Mouse (Mus musculus) midbrain, postnatal 0 days (tissue): ENCODE measurements around the gene Rnf41. TPM values are rescaled to one million over a fixed set of nuclear protein-coding genes. Genes with fewer than 3 reads are reported as not detected.

Experiments used
- ATAC-seq: fragments of 200-750 bp; cut with Nextera tagmentation; 2 replicates; pipeline ENCODE4 v1.8.0; 2017; ENCODE audit warnings: moderate number of reproducible peaks, mild to moderate bottlenecking, moderate TSS enrichment, moderate library complexity; ENCODE audit not compliant: low FRiP score
- DNase-seq: peaks from one replicate; pipeline ENCODE4 v3.0.0-alpha.2; 2015; ENCODE audit warnings: low spot score
- H3K27ac ChIP-seq: fragments of 300-500 bp; sonication (generic); 2 replicates; pipeline ENCODE4 v1.5.1; 2014; ENCODE audit warnings: low read depth, mild to moderate bottlenecking, low read length, mixed read lengths
- H3K27me3 ChIP-seq: fragments of 300-500 bp; sonication (generic); 2 replicates; pipeline ENCODE4 v1.6.1; 2014; ENCODE audit warnings: low read length, control low read depth, mixed read lengths; ENCODE audit not compliant: insufficient read depth
- H3K36me3 ChIP-seq: fragments of 300-500 bp; sonication (generic); 2 replicates; pipeline ENCODE4 v1.6.1; 2014; ENCODE audit warnings: low read length, control low read depth, mixed read lengths; ENCODE audit not compliant: insufficient read depth
- H3K4me1 ChIP-seq: fragments of 300-500 bp; sonication (generic); 2 replicates; pipeline ENCODE4 v1.6.1; 2014; ENCODE audit warnings: mild to moderate bottlenecking, control low read depth, antibody characterized with exemption, low read length, mixed read lengths; ENCODE audit not compliant: insufficient read depth
- H3K4me2 ChIP-seq: fragments of 300-500 bp; sonication (generic); 2 replicates; pipeline ENCODE4 v1.6.1; 2014; ENCODE audit warnings: low read depth, mild to moderate bottlenecking, low read length, mixed read lengths; ENCODE audit not compliant: poor library complexity, severe bottlenecking
- H3K4me3 ChIP-seq: fragments of 300-500 bp; sonication (generic); 2 replicates; pipeline ENCODE4 v1.5.1; 2014; ENCODE audit warnings: low read depth, mild to moderate bottlenecking, low read length, moderate library complexity
- H3K9ac ChIP-seq: fragments of 300-500 bp; sonication (generic); replicated peaks from 2 replicates; pipeline ENCODE4 v1.6.1; 2014; ENCODE audit warnings: mild to moderate bottlenecking, low read length, moderate library complexity, mixed read lengths; ENCODE audit not compliant: poor library complexity, severe bottlenecking
- H3K9me3 ChIP-seq: fragments of 300-500 bp; sonication (generic); 2 replicates; pipeline ENCODE4 v1.6.1; 2016; ENCODE audit warnings: low read length, control low read depth
- CTCF ChIP-seq: IDR thresholded peaks from 2 replicates; pipeline ENCODE4 v1.5.1; 2016; ENCODE audit warnings: antibody characterized with exemption, mild to moderate bottlenecking
- WGBS: fragments of 180-500 bp; shearing (Covaris S2); extraction: QIAGEN DNeasy Blood & Tissue Kit; methylation state at CpG from one replicate; pipeline ENCODE4 v1.1.7; 2014; 5-methylcytosine and 5-hydroxymethylcytosine counted together
- polyA plus RNA-seq: library from polyadenylated mRNA; unstranded; fragments of >200 nt; fragmentation: Nextera tagmentation; extraction: Ambion mirVana; gene quantifications from 2 replicates; pipeline ENCODE4 v1.2.1, GENCODE M21; 2015
- total RNA-seq: library from RNA; depleted of rRNA; stranded (reverse); fragments of >200 nt; gene quantifications from 2 replicates; pipeline ENCODE4 v1.2.3, GENCODE M21; 2014

Gene Rnf41
- total and polyA plus RNA-seq, 2 experiments from 2014 or later = 91.6 to 94.3 TPM

DNA sequence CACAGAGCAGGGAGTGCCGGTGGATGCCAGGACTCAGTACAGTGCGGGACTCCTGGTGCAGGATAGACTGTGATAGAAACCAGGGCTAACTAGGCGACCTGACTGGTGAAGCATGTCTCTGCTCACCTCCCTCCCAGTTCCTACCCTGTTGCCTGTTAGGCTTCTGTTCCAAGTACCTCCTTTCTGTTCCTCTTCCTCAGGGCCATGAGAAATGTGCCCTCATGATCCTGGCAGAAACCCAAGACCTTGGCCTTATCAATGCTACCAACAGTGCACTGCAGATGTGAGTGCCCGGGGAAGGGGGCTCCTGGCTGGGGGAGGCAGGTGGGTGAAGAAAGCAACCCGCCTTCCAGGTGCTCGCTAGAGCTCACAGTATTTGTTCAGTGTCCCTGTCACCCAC, 21.9 kb upstream of the Rnf41 start:
- no peak overlapping the region for H3K9ac ChIP-seq
- ATAC-seq (no peak), DNase-seq (no peak)
- no peak overlapping the region for H3K4me3 ChIP-seq
- H3K27me3 ChIP-seq = no peaks in the 10 kb centered on the region
- H3K27ac ChIP-seq = no peak overlapping the region
- H3K9me3 ChIP-seq = no peaks in the 10 kb centered on the region
- peaks cover 92% of the 10 kb centered on the region for H3K36me3 ChIP-seq
- no peaks in the 10 kb centered on the region for H3K4me1 ChIP-seq
- H3K4me2 ChIP-seq = no peak overlapping the region
- TF ChIP-seq CTCF = no peak
- 86% methylated on average over 6 of the region's 6 CpGs for WGBS

DNA sequence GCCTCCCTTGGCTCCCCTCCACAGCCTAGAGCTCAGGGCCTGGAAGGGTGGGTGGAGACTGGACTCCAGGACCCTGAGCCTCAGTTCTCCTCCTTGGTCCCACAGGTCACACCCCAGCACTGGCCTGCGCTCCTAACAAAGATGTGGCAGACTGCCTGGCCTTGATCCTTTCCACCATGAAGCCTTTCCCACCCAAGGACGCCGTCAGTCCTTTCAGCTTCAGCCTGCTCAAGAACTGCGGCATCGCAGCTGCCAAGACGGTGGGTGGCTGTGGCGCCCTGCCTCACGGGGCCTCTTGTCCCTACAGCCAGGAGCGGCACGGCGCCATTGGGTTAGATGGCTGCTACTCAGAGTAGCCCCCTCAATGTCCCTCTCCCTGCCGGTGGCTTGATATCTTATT, 21.1 kb upstream of the Rnf41 start:
- Histone ChIP-seq H3K4me2 (no peak overlapping the region), H3K4me1 (no peaks in the 10 kb centered on the region), H3K27ac (no peak overlapping the region), H3K4me3 (no peak overlapping the region), H3K27me3 (no peaks in the 10 kb centered on the region), H3K36me3 (peaks cover 85% of the 10 kb centered on the region), H3K9ac (no peak overlapping the region), H3K9me3 (no peaks in the 10 kb centered on the region)
- TF ChIP-seq CTCF = no peak
- WGBS = 88% methylated on average over 12 of the region's 12 CpGs
- ATAC-seq (no peak), DNase-seq (no peak)

DNA sequence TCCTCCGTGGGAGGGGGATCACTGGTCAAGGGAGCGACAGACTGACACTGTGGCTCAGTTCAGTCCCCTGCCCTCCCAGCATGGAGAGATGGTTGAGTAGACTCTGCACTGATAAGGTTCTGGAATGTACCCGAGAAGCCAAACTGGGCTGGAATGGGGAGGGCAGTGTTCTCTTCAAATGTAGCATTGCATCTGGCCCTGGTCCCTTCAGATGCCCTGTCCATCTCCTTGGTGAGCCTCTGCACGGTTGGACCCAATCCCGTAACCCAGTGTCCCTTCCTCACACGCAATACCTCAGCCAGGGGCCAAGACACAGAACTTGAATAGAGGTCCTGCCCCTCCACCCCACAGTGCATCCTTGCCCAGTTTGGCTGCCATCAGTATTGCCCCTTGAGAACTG, 19.6 kb upstream of the Rnf41 start:
- ATAC-seq = no peak
- no peak overlapping the region for H3K4me2 ChIP-seq
- TF ChIP-seq CTCF = no peak
- 79% methylated on average over 6 of the region's 6 CpGs for WGBS
- no peaks in the 10 kb centered on the region for H3K27me3 ChIP-seq
- H3K9ac ChIP-seq = no peak overlapping the region
- no peak for DNase-seq
- no peak overlapping the region for H3K4me3 ChIP-seq
- no peaks in the 10 kb centered on the region for H3K4me1 ChIP-seq
- peaks cover 77% of the 10 kb centered on the region for H3K36me3 ChIP-seq
- no peaks in the 10 kb centered on the region for H3K9me3 ChIP-seq
- H3K27ac ChIP-seq = no peak overlapping the region

DNA sequence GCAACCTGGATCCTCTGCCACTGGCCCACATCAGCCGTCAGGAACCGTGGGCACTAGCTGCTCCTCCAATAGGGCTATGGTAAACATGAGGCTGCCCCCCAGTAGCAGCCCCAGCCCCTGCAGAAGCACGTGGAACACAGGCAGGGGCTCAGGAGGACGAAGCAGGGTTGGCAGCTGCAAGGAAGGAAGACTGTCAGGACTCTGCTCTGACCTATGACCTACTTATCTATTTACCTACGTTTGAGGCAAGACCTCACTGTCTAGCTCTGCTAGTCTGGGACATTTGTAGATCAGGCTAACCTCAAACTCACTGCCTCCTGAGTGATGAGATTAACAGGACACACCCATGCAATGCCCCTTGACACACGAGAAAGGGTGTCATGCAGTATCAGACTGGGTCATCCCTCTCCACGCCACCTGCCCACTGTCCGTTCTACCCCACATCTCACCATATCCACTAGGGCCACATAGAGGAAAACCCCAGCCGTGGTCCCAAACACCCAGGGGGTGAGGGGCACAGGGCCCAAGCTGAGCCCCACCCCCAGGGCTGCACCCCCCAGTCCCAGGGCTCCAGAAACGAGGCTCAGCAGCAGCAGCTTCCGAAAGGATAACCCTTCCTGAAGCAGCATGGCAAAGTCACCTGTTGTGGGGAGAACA, 15.3 kb upstream of the Rnf41 start:
- Histone ChIP-seq H3K9me3 (no peaks in the 10 kb centered on the region), H3K9ac (no peak overlapping the region), H3K4me3 (no peak overlapping the region), H3K4me1 (no peaks in the 10 kb centered on the region), H3K27me3 (no peaks in the 10 kb centered on the region), H3K27ac (no peak overlapping the region), H3K36me3 (peaks cover 35% of the 10 kb centered on the region), H3K4me2 (no peak overlapping the region)
- no peak for TF ChIP-seq CTCF
- 67% methylated on average over 11 of the region's 11 CpGs for WGBS
- ATAC-seq = no peak
- no peak for DNase-seq

DNA sequence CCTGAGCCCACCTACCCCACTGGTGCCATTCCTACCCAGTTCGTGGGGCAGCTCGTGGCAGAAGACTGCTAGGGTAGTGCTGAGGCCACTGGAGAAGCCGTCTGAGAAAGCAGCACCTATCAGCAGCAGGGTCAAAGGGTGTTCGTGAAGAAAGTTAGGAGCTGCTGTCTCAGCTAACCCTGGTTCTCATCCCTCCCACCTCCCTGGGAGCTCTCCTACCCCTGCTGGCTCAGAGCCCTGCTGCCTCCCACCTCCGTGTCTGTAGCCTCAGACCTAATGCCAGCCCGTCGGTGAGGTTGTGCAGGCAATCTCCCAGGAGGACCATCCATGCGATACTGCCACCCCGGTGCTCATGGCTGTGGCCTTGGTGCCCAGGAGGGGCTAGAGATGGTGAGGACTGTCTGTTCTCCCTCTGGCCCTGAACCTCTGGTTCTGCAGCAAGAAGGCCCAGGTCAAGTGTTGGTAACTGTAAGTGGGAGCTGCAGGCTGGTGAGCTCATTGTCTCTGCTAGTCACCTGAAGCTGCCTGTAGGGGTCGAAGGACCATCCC, 14.7 kb upstream of the Rnf41 start:
- Histone ChIP-seq H3K4me1 (no peaks in the 10 kb centered on the region), H3K9me3 (no peaks in the 10 kb centered on the region), H3K27ac (no peak overlapping the region), H3K4me3 (no peak overlapping the region), H3K4me2 (no peak overlapping the region), H3K27me3 (no peaks in the 10 kb centered on the region), H3K36me3 (peaks cover 29% of the 10 kb centered on the region), H3K9ac (no peak overlapping the region)
- WGBS = 69% methylated on average over 10 of the region's 10 CpGs
- ATAC-seq (no peak), DNase-seq (no peak)
- no peak for TF ChIP-seq CTCF

DNA sequence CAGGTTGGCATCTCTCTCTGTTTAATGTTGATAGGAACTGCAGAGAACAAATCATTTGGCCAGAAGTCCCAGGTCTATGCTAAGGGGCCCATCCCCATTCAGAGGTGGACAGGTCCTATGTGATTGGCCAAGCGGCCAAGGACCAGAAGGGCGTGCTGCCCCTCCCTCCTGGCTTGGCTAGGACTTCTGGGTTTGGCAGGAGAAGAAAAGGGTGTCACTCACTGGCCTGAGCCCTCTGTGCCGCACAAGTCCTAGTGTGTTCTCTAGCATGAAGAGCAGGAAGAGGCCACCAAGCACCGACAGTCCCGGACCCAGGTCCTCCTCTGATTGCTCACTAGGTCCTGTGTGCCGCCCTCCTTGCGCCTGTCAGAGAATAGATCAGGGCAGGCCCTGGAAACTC, 14.0 kb upstream of the Rnf41 start:
- 46% methylated on average over 7 of the region's 7 CpGs for WGBS
- no peaks in the 10 kb centered on the region for H3K9me3 ChIP-seq
- no peak overlapping the region for H3K4me3 ChIP-seq
- TF ChIP-seq CTCF = no peak
- peak; percentile 21 for ATAC-seq
- H3K27ac ChIP-seq = no peak overlapping the region
- no peak overlapping the region for H3K4me2 ChIP-seq
- 0 out of 2 replicates have a peak overlapping the region, but pooled peaks have one; percentile 19 for H3K9ac ChIP-seq
- H3K27me3 ChIP-seq = no peaks in the 10 kb centered on the region
- H3K36me3 ChIP-seq = peaks cover 22% of the 10 kb centered on the region
- DNase-seq = peak; percentile 34
- H3K4me1 ChIP-seq = no peaks in the 10 kb centered on the region
